Mouse (Mus musculus): ENCODE results near the gene Rad54l2. TPM values are rescaled to one million over a fixed set of nuclear protein-coding genes. Genes with fewer than 3 reads are reported as not detected.

The Rad54l2 gene
- 7.5 TPM for polyA plus RNA-seq (2015; fragmentation: Illumina TruSeq; extraction: RNeasy Lipid Tissue Mini Kit (QIAGEN cat#74804); ENCODE audit: low read depth, low replicate concordance)

DNA sequence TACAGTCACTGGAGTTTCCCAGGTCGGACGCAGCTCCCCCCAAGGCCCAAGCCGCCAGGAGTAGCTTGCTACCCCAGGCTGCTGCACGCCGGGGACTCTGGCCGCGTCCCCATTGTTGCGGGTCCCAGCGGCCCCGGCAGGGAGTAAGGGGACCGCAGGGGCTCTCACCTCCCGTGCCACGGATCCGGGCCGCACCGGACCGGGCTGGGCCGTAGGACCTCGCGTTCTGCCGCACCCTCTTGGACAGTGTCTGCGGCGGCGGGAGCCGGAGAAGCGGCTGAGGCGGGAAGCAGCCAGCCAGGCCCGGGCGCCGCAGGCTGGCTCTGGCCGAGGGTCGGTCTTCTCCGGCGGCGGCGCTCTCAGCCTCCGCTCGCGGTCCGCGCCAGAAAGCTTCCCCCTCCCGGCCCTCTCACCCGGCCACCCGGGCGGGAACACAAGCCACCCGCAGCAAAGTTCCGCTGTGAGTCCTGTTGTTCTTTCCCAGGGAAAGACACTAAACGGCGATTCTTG lies at the start of gene Rad54l2:
Gene Rad54l2, minus strand, starts transcription at position 383 of the 510 bp plus-strand sequence.

DNA sequence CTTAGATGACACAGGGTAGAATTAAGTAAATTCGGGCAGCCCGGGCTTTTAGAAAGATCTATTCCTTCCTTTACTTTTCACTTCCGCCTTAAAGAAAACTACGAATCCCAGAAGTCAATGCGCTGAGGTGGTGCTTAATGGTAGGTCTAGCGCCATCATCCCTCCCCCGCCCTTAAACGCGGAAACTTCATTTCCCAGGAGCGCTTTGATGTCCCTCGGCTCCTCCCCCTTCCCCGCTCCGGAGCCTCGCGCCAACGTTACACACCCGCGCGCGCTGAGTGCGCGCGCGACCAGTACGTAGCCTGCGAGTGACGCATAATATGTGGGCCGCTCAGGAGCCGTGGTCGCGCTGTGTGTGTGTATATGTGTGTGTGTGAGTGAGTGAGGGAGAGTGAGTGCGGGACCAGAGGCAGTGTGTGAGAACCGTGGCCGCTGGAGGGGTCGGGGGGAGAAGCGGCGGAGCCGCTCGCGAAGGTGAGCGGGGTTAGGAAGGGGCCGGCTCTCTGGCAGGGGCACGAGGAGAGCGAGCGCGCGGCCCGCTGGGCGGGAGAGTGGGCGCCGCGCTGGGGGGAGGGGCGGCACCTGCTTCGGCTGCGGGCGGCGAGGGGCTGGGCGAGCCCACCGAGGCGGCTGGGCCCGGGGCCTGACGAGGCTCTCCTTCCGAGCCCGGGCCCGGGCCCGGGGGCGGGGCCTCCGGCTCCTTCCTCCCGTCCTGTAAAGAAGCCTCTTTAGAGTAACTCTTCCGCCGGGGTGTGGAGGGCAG lies 32.8 kb upstream of the Rad54l2 start, which contains the start of gene Dcaf1:
Gene Dcaf1, plus strand, starts transcription at position 257 of the 763 bp plus-strand sequence.

DNA sequence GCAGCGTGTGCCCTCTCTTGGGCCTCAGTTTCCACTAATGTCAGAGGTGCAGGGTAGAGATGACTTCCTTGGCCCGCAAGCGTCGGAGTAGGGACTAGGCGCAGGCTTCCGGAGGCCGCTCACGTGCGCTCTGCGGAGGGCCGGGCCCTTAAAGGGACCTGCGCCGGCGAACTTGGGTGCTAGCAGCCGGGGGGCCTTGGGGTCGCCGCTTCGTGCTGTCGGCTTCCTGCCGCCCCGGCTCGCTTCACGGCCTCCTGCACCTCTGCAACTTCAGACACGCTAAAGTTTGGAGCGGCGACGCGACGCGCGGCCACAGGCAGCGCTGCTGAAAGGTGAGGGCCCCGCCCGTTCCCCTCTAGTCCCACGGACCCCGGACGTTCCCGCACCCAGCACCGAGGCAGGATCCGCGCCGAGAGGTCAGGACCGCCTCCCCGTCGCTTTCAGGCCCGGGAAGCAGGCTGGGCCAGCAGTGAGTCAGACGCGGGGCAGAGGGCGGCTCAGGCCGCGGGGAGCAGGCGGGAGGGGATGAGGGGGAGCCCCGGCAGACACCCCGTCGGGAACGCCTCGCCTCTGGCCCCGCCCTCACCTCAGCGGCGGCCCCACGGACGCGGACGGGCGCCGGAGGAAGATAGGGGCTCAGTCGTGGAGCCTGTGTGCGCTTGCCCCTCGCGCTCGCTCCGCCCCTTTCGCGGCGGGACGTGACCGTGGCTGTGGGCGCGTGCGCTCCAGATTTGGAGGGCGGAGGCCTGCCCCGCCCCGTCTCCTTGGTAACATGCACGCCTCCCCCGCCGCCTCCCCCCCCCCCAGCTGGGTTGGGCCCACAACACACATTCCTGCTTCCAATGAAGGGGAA lies 103.5 kb downstream of the Rad54l2 start, which contains the start of gene Tex264:
Gene Tex264, minus strand, starts transcription at position 679 of the 853 bp plus-strand sequence.

DNA sequence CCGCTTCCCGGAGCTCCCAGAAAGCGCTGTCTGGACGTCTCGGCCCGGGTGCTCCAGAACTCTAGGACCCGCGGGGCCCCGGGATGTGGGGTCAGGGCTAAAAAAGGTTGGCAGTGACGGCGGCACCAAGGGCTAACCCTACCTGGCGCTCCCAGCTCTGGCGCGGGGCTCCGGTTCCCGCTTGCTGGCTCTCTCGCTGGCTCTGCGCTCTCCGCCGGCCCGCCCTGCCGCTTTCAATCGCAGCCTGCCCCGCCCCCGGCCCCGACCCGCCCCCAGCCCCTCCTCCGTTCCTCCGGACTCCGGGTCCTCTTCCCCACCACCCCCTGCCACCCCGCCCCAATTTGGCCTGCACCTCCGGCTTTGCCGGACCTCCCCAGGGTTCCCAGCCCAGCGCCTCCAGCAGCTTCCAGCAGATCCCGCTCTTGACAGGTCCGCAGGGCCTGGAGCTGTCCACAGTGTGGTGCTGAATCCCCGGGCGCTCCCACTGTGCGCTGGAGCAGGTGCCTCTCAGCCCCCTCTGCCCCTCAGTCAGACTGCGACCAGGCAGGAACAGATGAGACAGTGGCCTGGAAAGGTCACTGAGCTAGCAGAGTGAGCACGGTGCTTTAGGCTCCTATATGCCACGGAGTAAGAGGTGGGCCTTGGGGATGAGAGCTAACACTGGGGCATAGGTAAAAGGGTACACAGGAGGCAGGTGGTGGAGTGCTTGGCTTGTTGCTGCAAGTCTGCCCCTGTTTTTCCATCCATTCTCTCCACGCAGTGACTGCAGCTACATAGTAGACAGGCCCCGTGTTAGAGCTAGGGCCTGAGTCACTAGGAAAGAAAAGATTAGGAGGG lies 132.9 kb downstream of the Rad54l2 start, which contains the start of gene Grm2:
Gene Grm2, minus strand, starts transcription at position 199 of the 837 bp plus-strand sequence.

Other genes starting within 250 kb of the Rad54l2 start
- gene Iqcf3, start 227.6 kb downstream of the Rad54l2 start, polyA plus RNA-seq (2015; fragmentation: Illumina TruSeq; extraction: RNeasy Lipid Tissue Mini Kit (QIAGEN cat#74804); ENCODE audit: low read depth, low replicate concordance), result not detected
- not detected for gene Iqcf4, start 218.2 kb downstream of the Rad54l2 start, polyA plus RNA-seq (2015; fragmentation: Illumina TruSeq; extraction: RNeasy Lipid Tissue Mini Kit (QIAGEN cat#74804); ENCODE audit: low read depth, low replicate concordance)
- not detected for gene Iqcf6, start 162.6 kb downstream of the Rad54l2 start, polyA plus RNA-seq (2015; fragmentation: Illumina TruSeq; extraction: RNeasy Lipid Tissue Mini Kit (QIAGEN cat#74804); ENCODE audit: low read depth, low replicate concordance)
- 19.8 TPM for gene Grm2, start 133.1 kb downstream of the Rad54l2 start, polyA plus RNA-seq (2015; fragmentation: Illumina TruSeq; extraction: RNeasy Lipid Tissue Mini Kit (QIAGEN cat#74804); ENCODE audit: low read depth, low replicate concordance)
- gene Tex264, start 103.3 kb downstream of the Rad54l2 start, polyA plus RNA-seq (2015; fragmentation: Illumina TruSeq; extraction: RNeasy Lipid Tissue Mini Kit (QIAGEN cat#74804); ENCODE audit: low read depth, low replicate concordance), result 89.0 TPM
- gene Dcaf1, start 32.7 kb upstream of the Rad54l2 start, polyA plus RNA-seq (2015; fragmentation: Illumina TruSeq; extraction: RNeasy Lipid Tissue Mini Kit (QIAGEN cat#74804); ENCODE audit: low read depth, low replicate concordance), result 25.0 TPM
- 26.4 TPM for gene Rbm15b, start 98.2 kb upstream of the Rad54l2 start, polyA plus RNA-seq (2015; fragmentation: Illumina TruSeq; extraction: RNeasy Lipid Tissue Mini Kit (QIAGEN cat#74804); ENCODE audit: low read depth, low replicate concordance)
- gene Manf, start 102.8 kb upstream of the Rad54l2 start, polyA plus RNA-seq (2015; fragmentation: Illumina TruSeq; extraction: RNeasy Lipid Tissue Mini Kit (QIAGEN cat#74804); ENCODE audit: low read depth, low replicate concordance), result 157 TPM

All from brain, adult 10 weeks (tissue).